Mouse (Mus musculus): Measurements from ENCODE around the gene Tle4. TPM values are rescaled to one million over a fixed set of nuclear protein-coding genes. Genes with fewer than 3 reads are reported as not detected.

Tle4 gene
- polyA plus RNA-seq, 1 experiment from 2014 or later: 13.0 TPM

- ATAC-seq (replicated peaks; ENCODE audit: low FRiP score) (no peak), DNase-seq (ENCODE audit: low spot score) (no peak)
- Histone ChIP-seq H3K9ac (ENCODE audit: low read depth, low read length) (no peak overlapping the region), H3K27me3 (replicated peaks; ENCODE audit: control insufficient read depth, insufficient read depth, low read length) (no peaks in the 10 kb centered on the region), H3K9me3 (ENCODE audit: control insufficient read depth, low read length) (no peaks in the 10 kb centered on the region), H3K4me3 (ENCODE audit: low read depth, low read length) (no peak overlapping the region), H3K4me2 (no peak overlapping the region), H3K36me3 (ENCODE audit: control insufficient read depth, insufficient read depth, low read length) (no peaks in the 10 kb centered on the region), H3K4me1 (replicated peaks; ENCODE audit: control insufficient read depth, insufficient read depth, low read length) (no peaks in the 10 kb centered on the region; the same call in 1 of the 2 replicates), H3K27ac (ENCODE audit: low read depth, low read length) (no peak overlapping the region)
- WGBS: 30% methylated on average over 4 of the region's 4 CpGs
These were observed 182.9 kb downstream of the Tle4 start for GRCm38 (mm10) chr19:14414957-14415356.

- no peak overlapping the region for H3K4me2 ChIP-seq
These were observed 191.2 kb downstream of the Tle4 start for GRCm38 (mm10) chr19:14406603-14407002.

More at GRCm38 (mm10) chr19:14406603-14407002, 191.2 kb downstream of the Tle4 start:
- no peak overlapping the region for H3K4me3 ChIP-seq (ENCODE audit: low read depth, low read length)
- ATAC-seq (replicated peaks; ENCODE audit: low FRiP score) (no peak), DNase-seq (ENCODE audit: low spot score) (no peak)
- H3K36me3 ChIP-seq (ENCODE audit: control insufficient read depth, insufficient read depth, low read length): no peaks in the 10 kb centered on the region
- 41% methylated on average over 10 of the region's 10 CpGs for WGBS
- H3K27me3 ChIP-seq (replicated peaks; ENCODE audit: control insufficient read depth, insufficient read depth, low read length): no peaks in the 10 kb centered on the region
- H3K4me1 ChIP-seq (replicated peaks; ENCODE audit: control insufficient read depth, insufficient read depth, low read length): no peaks in the 10 kb centered on the region
- no peak overlapping the region for H3K9ac ChIP-seq (ENCODE audit: low read depth, low read length)
- no peaks in the 10 kb centered on the region for H3K9me3 ChIP-seq (ENCODE audit: control insufficient read depth, low read length)
- no peak overlapping the region for H3K27ac ChIP-seq (ENCODE audit: low read depth, low read length)
